Mouse (Mus musculus): Measurements from ENCODE around the gene Mcpt4. TPM values are rescaled to one million over a fixed set of nuclear protein-coding genes. Genes with fewer than 3 reads are reported as not detected.

The Mcpt4 gene
- polyA plus RNA-seq, 3 experiments from 2014 or later: not detected

Other genes with a start within 250 kb of the Mcpt4 start
- gene Nfatc4, start 239.2 kb downstream of the Mcpt4 start, polyA plus RNA-seq (2017; shearing (Covaris generic)): not detected
- under 1 TPM in 1 of 3 experiments, not detected in 2; 0.04 TPM for gene Nynrin, start 208.3 kb downstream of the Mcpt4 start, polyA plus RNA-seq (2017; shearing (Covaris generic))
- gene Cbln3, start 177.9 kb downstream of the Mcpt4 start, polyA plus RNA-seq (2017; shearing (Covaris generic)): under 1 TPM in 1 of 3 experiments, not detected in 2; 0.11 TPM
- 10 to 100 TPM; 10.5 to 13.1 (median 12.8) TPM for gene Khnyn, start 177.4 kb downstream of the Mcpt4 start, polyA plus RNA-seq (2017; shearing (Covaris generic))
- gene Sdr39u1, start 162.0 kb downstream of the Mcpt4 start, polyA plus RNA-seq (2017; shearing (Covaris generic)): 100 to 1,000 TPM in 1 of 3 experiments, 10 to 100 TPM in 2; 76.4 to 107 (median 93.3) TPM
- not detected for gene Cma1, start 117.6 kb downstream of the Mcpt4 start, polyA plus RNA-seq (2017; shearing (Covaris generic))
- not detected for gene Cma2, start 111.3 kb downstream of the Mcpt4 start, polyA plus RNA-seq (2017; shearing (Covaris generic))
- not detected for gene Mcpt1, start 44.3 kb downstream of the Mcpt4 start, polyA plus RNA-seq (2017; shearing (Covaris generic))
- gene Mcpt9, start 31.8 kb downstream of the Mcpt4 start, polyA plus RNA-seq (2017; shearing (Covaris generic)): not detected
- not detected for gene Mcpt2, start 20.3 kb downstream of the Mcpt4 start, polyA plus RNA-seq (2017; shearing (Covaris generic))
- not detected for gene Mcpt8, start 23.0 kb upstream of the Mcpt4 start, polyA plus RNA-seq (2017; shearing (Covaris generic))
- gene Ctsg, start 40.3 kb upstream of the Mcpt4 start, polyA plus RNA-seq (2017; shearing (Covaris generic)): not detected
- gene Gzme, start 58.3 kb upstream of the Mcpt4 start, polyA plus RNA-seq (2017; shearing (Covaris generic)): not detected
- not detected for gene Gzmd, start 70.3 kb upstream of the Mcpt4 start, polyA plus RNA-seq (2017; shearing (Covaris generic))
- gene Gzmg, start 97.3 kb upstream of the Mcpt4 start, polyA plus RNA-seq (2017; shearing (Covaris generic)): not detected
- not detected for gene Gzmn, start 112.3 kb upstream of the Mcpt4 start, polyA plus RNA-seq (2017; shearing (Covaris generic))
- not detected for gene Gzmf, start 149.1 kb upstream of the Mcpt4 start, polyA plus RNA-seq (2017; shearing (Covaris generic))
- gene Gzmc, start 172.3 kb upstream of the Mcpt4 start, polyA plus RNA-seq (2017; shearing (Covaris generic)): 1 to 10 TPM; 3.0 to 5.8 (median 4.6) TPM
- 100 to 1,000 TPM in 1 of 3 experiments, 10 to 100 TPM in 2; 13.5 to 296 (median 19.9) TPM for gene Gzmb, start 199.9 kb upstream of the Mcpt4 start, polyA plus RNA-seq (2017; shearing (Covaris generic))